Mouse (Mus musculus): ENCODE data around the gene Zbtb12. TPM values are rescaled to one million over a fixed set of nuclear protein-coding genes. Genes with fewer than 3 reads are reported as not detected.
"Not testable (repeated sequence)": the region's sequence is repeated elsewhere in the genome, so short reads cannot be mapped to it uniquely, and the experiment has no call there.

Gene Zbtb12
- polyA plus RNA-seq (2015; fragmentation: Nextera tagmentation; extraction: Ambion mirVana) = 1.0 and 1.1 TPM in 2 replicates

- Histone ChIP-seq H3K27me3 (ENCODE audit: control insufficient read depth, insufficient read depth, low read length) (no peaks in the 10 kb centered on the region), H3K4me3 (replicated peaks; ENCODE audit: low read length) (no peak within 1 kb of the TSS), H3K9ac (ENCODE audit: low read length) (peak within 1 kb of the TSS; percentile 48; the same call in 1 of the 2 replicates), H3K4me1 (ENCODE audit: control insufficient read depth, insufficient read depth, low read length) (peaks cover 3% of the 10 kb centered on the region; the same call in 1 of the 2 replicates), H3K36me3 (ENCODE audit: control insufficient read depth, insufficient read depth, low read length) (no peaks in the 10 kb centered on the region), H3K27ac (ENCODE audit: low read length) (no peak within 1 kb of the TSS), H3K9me3 (replicated peaks; ENCODE audit: control insufficient read depth, low read length) (no peaks in the 10 kb centered on the region), H3K4me2 (ENCODE audit: low read depth, low read length) (no peak within 1 kb of the TSS)
- WGBS = 59% methylated on average over 11 of the region's 11 CpGs
- no peak for ATAC-seq (ENCODE audit: insufficient read depth, low FRiP score)
Measured at GRCm38 (mm10) chr17:34879336-34879879, at the start of gene Zbtb12. Gene Zbtb12 (plus strand): TSS chr17:34879483.

GRCm38 (mm10) chr17:34830776-34831175, 48.5 kb upstream of the Zbtb12 start:
- H3K4me3 ChIP-seq (replicated peaks; ENCODE audit: low read length); H3K27me3 ChIP-seq (ENCODE audit: control insufficient read depth, insufficient read depth, low read length); H3K4me2 ChIP-seq (ENCODE audit: low read depth, low read length); H3K9me3 ChIP-seq (replicated peaks; ENCODE audit: control insufficient read depth, low read length); H3K27ac ChIP-seq (ENCODE audit: low read length); H3K9ac ChIP-seq (ENCODE audit: low read length); H3K4me1 ChIP-seq (ENCODE audit: control insufficient read depth, insufficient read depth, low read length); ATAC-seq (ENCODE audit: insufficient read depth, low FRiP score): not testable (repeated sequence)
- peaks cover 26% of the 10 kb centered on the region for H3K36me3 ChIP-seq (ENCODE audit: control insufficient read depth, insufficient read depth, low read length)
- 95% methylated on average over 1 of the region's 1 CpGs for WGBS

- WGBS = 3% methylated on average over 48 of the region's 48 CpGs
- peak; percentile 71 for ATAC-seq (ENCODE audit: insufficient read depth, low FRiP score)
- H3K36me3 ChIP-seq (ENCODE audit: control insufficient read depth, insufficient read depth, low read length) = peaks cover 6% of the 10 kb centered on the region; the same call in 1 of the 2 replicates
- no peaks in the 10 kb centered on the region for H3K27me3 ChIP-seq (ENCODE audit: control insufficient read depth, insufficient read depth, low read length)
- H3K9me3 ChIP-seq (replicated peaks; ENCODE audit: control insufficient read depth, low read length) = no peaks in the 10 kb centered on the region
- peaks cover 14% of the 10 kb centered on the region for H3K4me1 ChIP-seq (ENCODE audit: control insufficient read depth, insufficient read depth, low read length)
- H3K4me3 ChIP-seq (replicated peaks; ENCODE audit: low read length) = peak overlapping the region; percentile 85
- peak overlapping the region; percentile 61; the same call in 1 of the 2 replicates for H3K27ac ChIP-seq (ENCODE audit: low read length)
- peak overlapping the region; percentile 79 for H3K9ac ChIP-seq (ENCODE audit: low read length)
- H3K4me2 ChIP-seq (ENCODE audit: low read depth, low read length) = peak overlapping the region; percentile 98
Measured at GRCm38 (mm10) chr17:34836155-34836855, 43.0 kb upstream of the Zbtb12 start.

DNA sequence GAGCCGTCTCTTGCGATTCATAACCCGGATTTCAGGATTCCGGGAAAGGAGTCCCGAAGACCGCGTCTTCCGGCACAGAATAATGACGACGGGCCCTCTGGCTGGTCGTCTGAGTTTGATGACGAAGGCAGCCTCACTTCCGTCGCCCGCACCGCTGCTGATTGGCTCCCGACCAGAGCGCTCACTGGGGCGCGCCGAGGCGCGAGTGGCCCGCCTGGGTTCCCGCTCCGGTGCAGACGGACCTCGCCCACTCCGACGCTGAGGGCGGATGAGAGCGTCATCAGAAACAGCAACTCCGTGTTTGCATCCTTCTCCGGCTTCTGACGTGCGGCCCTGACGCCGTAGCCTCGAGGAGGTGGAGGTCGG, 42.4 kb upstream of the Zbtb12 start, which contains the start of the genes Stk19 and Dxo:
Gene Stk19 (minus strand): TSS at position 90 of the 366 bp plus-strand sequence.
Gene Dxo (plus strand): TSS at position 164 of the 366 bp plus-strand sequence.
- Histone ChIP-seq H3K4me1 (ENCODE audit: control insufficient read depth, insufficient read depth, low read length) (peaks cover 14% of the 10 kb centered on the region), H3K27me3 (ENCODE audit: control insufficient read depth, insufficient read depth, low read length) (no peaks in the 10 kb centered on the region), H3K36me3 (ENCODE audit: control insufficient read depth, insufficient read depth, low read length) (0 out of 2 replicates have a peak, but pooled peaks cover 5% of the 10 kb centered on the region), H3K27ac (ENCODE audit: low read length) (peak within 1 kb of the TSS; percentile 69), H3K4me2 (ENCODE audit: low read depth, low read length) (peak within 1 kb of the TSS; percentile 98), H3K9me3 (replicated peaks; ENCODE audit: control insufficient read depth, low read length) (no peaks in the 10 kb centered on the region), H3K4me3 (replicated peaks; ENCODE audit: low read length) (peak within 1 kb of the TSS; percentile 85), H3K9ac (ENCODE audit: low read length) (peak within 1 kb of the TSS; percentile 81)
- peak; percentile 93 for ATAC-seq (ENCODE audit: insufficient read depth, low FRiP score)
- under 1% methylated on average over 40 of the region's 40 CpGs for WGBS

DNA sequence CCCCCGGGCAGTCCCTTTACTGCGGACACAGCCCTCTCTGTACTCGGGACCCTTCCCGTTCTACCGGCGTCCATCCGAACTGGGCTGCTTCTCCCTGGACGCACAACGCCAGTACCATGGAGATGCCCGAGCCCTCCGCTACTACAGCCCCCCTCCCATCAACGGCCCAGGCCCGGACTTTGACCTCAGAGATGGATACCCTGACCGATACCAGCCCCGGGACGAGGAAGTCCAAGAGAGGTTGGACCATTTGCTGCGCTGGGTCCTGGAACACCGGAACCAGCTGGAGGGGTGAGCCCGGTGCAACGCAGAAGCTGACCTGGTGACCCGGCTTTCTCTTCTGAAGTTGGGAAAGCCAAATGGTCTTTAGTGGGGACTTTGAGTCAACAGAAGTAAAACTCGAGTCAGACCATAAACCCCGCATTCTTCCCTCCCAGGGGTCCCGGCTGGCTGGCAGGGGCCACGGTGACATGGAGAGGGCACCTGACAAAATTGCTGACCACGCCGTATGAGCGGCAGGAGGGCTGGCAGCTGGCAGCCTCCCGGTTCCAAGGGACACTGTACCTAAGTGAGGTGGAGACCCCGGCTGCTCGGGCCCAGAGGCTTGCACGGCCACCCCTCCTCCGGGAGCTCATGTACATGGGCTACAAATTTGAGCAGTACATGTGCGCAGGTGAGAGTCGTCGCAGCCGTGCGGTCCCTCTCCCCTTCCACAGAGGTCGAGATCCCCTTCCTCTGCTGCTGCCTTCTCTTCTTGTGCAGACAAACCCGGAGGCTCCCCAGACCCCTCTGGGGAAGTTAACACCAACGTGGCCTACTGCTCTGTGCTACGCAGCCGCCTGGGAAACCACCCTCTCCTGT, 41.6 kb upstream of the Zbtb12 start:
- Histone ChIP-seq H3K36me3 (ENCODE audit: control insufficient read depth, insufficient read depth, low read length) (0 out of 2 replicates have a peak, but pooled peaks cover 5% of the 10 kb centered on the region), H3K4me1 (ENCODE audit: control insufficient read depth, insufficient read depth, low read length) (peaks cover 14% of the 10 kb centered on the region), H3K4me3 (replicated peaks; ENCODE audit: low read length) (peak overlapping the region; percentile 85), H3K27ac (ENCODE audit: low read length) (peak overlapping the region; percentile 69; the same call in 1 of the 2 replicates), H3K9me3 (replicated peaks; ENCODE audit: control insufficient read depth, low read length) (no peaks in the 10 kb centered on the region), H3K9ac (ENCODE audit: low read length) (peak overlapping the region; percentile 81), H3K27me3 (ENCODE audit: control insufficient read depth, insufficient read depth, low read length) (no peaks in the 10 kb centered on the region), H3K4me2 (ENCODE audit: low read depth, low read length) (peak overlapping the region; percentile 97)
- peak; percentile 26; the same call in 1 of the 2 replicates for ATAC-seq (ENCODE audit: insufficient read depth, low FRiP score)
- 33% methylated on average over 43 of the region's 43 CpGs for WGBS

DNA sequence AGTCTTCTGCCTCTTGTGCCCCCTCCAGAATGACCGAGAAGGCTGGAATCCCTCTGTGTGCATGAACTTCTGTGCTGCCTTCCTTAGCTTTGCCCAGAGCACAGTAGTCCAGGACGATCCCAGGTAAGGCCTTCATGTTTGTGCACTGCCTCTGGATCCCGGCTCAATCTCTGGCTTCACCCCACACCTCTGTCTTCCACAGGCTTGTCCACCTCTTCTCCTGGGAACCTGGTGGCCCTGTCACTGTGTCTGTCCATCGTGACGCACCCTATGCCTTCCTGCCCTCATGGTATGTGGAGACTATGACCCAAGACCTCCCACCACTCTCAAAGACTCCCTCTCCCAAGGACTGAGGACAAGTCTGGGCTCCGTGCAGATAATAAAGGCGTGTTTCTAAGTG, 40.5 kb upstream of the Zbtb12 start:
- H3K9me3 ChIP-seq (replicated peaks; ENCODE audit: control insufficient read depth, low read length) = no peaks in the 10 kb centered on the region
- no peak overlapping the region for H3K4me3 ChIP-seq (replicated peaks; ENCODE audit: low read length)
- 85% methylated on average over 7 of the region's 7 CpGs for WGBS

GRCm38 (mm10) chr17:34840736-34841307, 38.5 kb upstream of the Zbtb12 start:
- WGBS = 86% methylated on average over 6 of the region's 6 CpGs

More for the DNA sequence above, 40.5 kb upstream of the Zbtb12 start:
- Histone ChIP-seq H3K36me3 (ENCODE audit: control insufficient read depth, insufficient read depth, low read length) (peaks cover 5% of the 10 kb centered on the region; the same call in 1 of the 2 replicates), H3K4me2 (ENCODE audit: low read depth, low read length) (no peak overlapping the region), H3K27me3 (ENCODE audit: control insufficient read depth, insufficient read depth, low read length) (no peaks in the 10 kb centered on the region), H3K4me1 (ENCODE audit: control insufficient read depth, insufficient read depth, low read length) (peaks cover 14% of the 10 kb centered on the region), H3K27ac (ENCODE audit: low read length) (no peak overlapping the region), H3K9ac (ENCODE audit: low read length) (no peak overlapping the region)
- ATAC-seq (ENCODE audit: insufficient read depth, low FRiP score) = no peak

GRCm38 (mm10) chr17:34844884-34845283, 34.4 kb upstream of the Zbtb12 start:
- ATAC-seq (ENCODE audit: insufficient read depth, low FRiP score) = no peak
- no peaks in the 10 kb centered on the region for H3K27me3 ChIP-seq (ENCODE audit: control insufficient read depth, insufficient read depth, low read length)
- H3K9ac ChIP-seq (ENCODE audit: low read length) = no peak overlapping the region
- H3K36me3 ChIP-seq (ENCODE audit: control insufficient read depth, insufficient read depth, low read length) = peaks cover 12% of the 10 kb centered on the region; the same call in 1 of the 2 replicates
- no peak overlapping the region for H3K4me3 ChIP-seq (replicated peaks; ENCODE audit: low read length)
- H3K4me1 ChIP-seq (ENCODE audit: control insufficient read depth, insufficient read depth, low read length) = peaks cover 7% of the 10 kb centered on the region
- WGBS = 89% methylated on average over 13 of the region's 13 CpGs
- no peaks in the 10 kb centered on the region for H3K9me3 ChIP-seq (replicated peaks; ENCODE audit: control insufficient read depth, low read length)
- H3K4me2 ChIP-seq (ENCODE audit: low read depth, low read length) = no peak overlapping the region
- no peak overlapping the region for H3K27ac ChIP-seq (ENCODE audit: low read length)

More at GRCm38 (mm10) chr17:34840736-34841307, 38.5 kb upstream of the Zbtb12 start:
- Histone ChIP-seq H3K4me2 (ENCODE audit: low read depth, low read length) (no peak overlapping the region), H3K36me3 (ENCODE audit: control insufficient read depth, insufficient read depth, low read length) (peaks cover 5% of the 10 kb centered on the region; the same call in 1 of the 2 replicates), H3K4me1 (ENCODE audit: control insufficient read depth, insufficient read depth, low read length) (peaks cover 12% of the 10 kb centered on the region), H3K9ac (ENCODE audit: low read length) (no peak overlapping the region), H3K27me3 (ENCODE audit: control insufficient read depth, insufficient read depth, low read length) (no peaks in the 10 kb centered on the region), H3K4me3 (replicated peaks; ENCODE audit: low read length) (no peak overlapping the region), H3K27ac (ENCODE audit: low read length) (no peak overlapping the region), H3K9me3 (replicated peaks; ENCODE audit: control insufficient read depth, low read length) (no peaks in the 10 kb centered on the region)
- ATAC-seq (ENCODE audit: insufficient read depth, low FRiP score) = no peak
